Mouse (Mus musculus) G1E (cell line): ENCODE results near the gene Rflnb. TPM values are rescaled to one million over a fixed set of nuclear protein-coding genes. Genes with fewer than 3 reads are reported as not detected.

Experiments used
- ATAC-seq: 2 replicates; pipeline ENCODE4 v1.8.0; 2016; ENCODE audit warnings: mild to moderate bottlenecking; ENCODE audit not compliant: insufficient number of reproducible peaks, poor library complexity, low FRiP score, severe bottlenecking; ENCODE audit errors: extremely low read depth
- DNase-seq: peaks from one replicate; pipeline ENCODE4 v3.0.0; 2012; ENCODE audit warnings: low spot score
- H3K27me3 ChIP-seq: 2 replicates; pipeline ENCODE4 v1.6.1; 2012; ENCODE audit warnings: mild to moderate bottlenecking, low read length, inconsistent platforms; ENCODE audit not compliant: insufficient read depth
- H3K36me3 ChIP-seq: replicated peaks from 2 replicates; pipeline ENCODE3; 2012; ENCODE audit warnings: mild to moderate bottlenecking, inconsistent platforms
- H3K4me1 ChIP-seq: 2 replicates; pipeline ENCODE4 v1.6.1; 2012; ENCODE audit warnings: low read depth, low read length, inconsistent platforms, mixed read lengths; ENCODE audit not compliant: insufficient read depth
- H3K4me3 ChIP-seq: 2 replicates; pipeline ENCODE4 v1.5.1; 2012; ENCODE audit warnings: low read depth, mild to moderate bottlenecking, inconsistent platforms, low read length, moderate library complexity, mixed read lengths
- H3K9me3 ChIP-seq: replicated peaks from 2 replicates; pipeline ENCODE4 v1.6.1; 2012; ENCODE audit warnings: inconsistent platforms
- CTCF ChIP-seq: IDR thresholded peaks from 2 replicates; pipeline ENCODE4 v1.5.1; 2012; ENCODE audit warnings: low read depth, low read length, inconsistent platforms, mixed read lengths
- GATA1 ChIP-seq: IDR thresholded peaks from 2 replicates; pipeline ENCODE4 v1.6.1; 2012; ENCODE audit warnings: borderline replicate concordance, low read length, inconsistent platforms, mixed read lengths
- GATA2 ChIP-seq: IDR thresholded peaks from 2 replicates; pipeline ENCODE4 v1.6.1; 2012; ENCODE audit warnings: low read depth, low read length, inconsistent platforms, borderline replicate concordance
- POLR2AphosphoS5 ChIP-seq: IDR thresholded peaks from 2 replicates; pipeline ENCODE4 v1.6.1; 2012; ENCODE audit warnings: low read depth, low read length, inconsistent platforms; ENCODE audit not compliant: insufficient replicate concordance
- TAL1 ChIP-seq: conservative IDR thresholded peaks from 2 replicates; pipeline ENCODE4 v1.6.1; 2012; ENCODE audit warnings: low read depth, low read length, inconsistent platforms, mixed read lengths
- polyA plus RNA-seq: library from polyadenylated mRNA; stranded (reverse); fragments of >175 nt; gene quantifications from 2 replicates; pipeline ENCODE4 v1.2.3, GENCODE M21; 2012
- total RNA-seq, 2 experiments: library from RNA; stranded (forward) in 1 of 2; stranded (reverse) in 1 of 2; fragments of 200-1000 nt in 1 of 2; fragments of >200 nt in 1 of 2; fragmentation: Nextera tagmentation in 1 of 2; gene quantifications; 2 replicates each; pipeline ENCODE4 v1.2.3; 2014 to 2017

Rflnb gene
- total and polyA plus RNA-seq, 3 experiments = 0.05 to 0.08 TPM; not detected in 1

DNA sequence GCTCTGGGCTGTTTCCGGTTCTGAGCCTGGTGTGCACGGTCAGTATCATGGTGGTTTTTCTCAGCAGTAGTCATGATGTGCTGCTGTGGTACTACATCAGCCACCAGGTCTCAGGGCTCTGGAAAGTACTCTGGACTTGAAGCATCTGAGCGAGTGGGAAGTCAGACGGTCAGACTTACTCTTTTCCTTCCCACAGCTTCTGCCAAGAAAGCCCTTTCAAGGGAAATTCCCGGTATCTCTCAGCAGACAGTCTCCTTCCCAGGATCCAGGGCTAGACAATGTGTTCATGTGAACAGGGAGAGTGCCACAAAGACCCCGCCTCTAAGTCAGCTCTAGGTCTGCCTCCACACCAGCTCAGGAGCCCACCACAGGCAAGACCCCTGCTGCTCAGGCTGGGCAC lies 17.8 kb upstream of the Rflnb start:
- no peak for ATAC-seq
- TF ChIP-seq POLR2AphosphoS5 (no peak), TAL1 (no peak), CTCF (no peak), GATA2 (no peak), GATA1 (no peak)
- H3K4me3 ChIP-seq = no peak overlapping the region

DNA sequence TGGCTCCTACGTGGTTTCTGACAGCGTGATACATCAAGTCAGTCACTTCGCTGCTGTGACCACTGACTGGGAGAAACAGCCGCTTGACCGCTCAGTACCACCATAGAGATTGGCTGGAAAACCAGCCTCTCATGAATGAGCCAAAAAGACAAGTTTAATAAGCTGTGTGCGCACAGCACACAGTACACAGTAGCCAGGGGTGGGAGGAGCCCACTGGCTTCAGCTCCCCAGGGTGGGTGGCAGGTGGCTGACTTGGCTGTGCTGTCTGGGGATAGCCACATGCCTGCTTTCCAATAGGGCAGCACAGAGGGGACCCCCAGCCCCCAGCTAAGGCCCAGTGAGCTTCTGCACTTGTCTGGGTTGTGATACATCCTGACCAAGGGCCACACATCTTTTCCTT lies 16.9 kb upstream of the Rflnb start:
- Histone ChIP-seq H3K4me1 (no peaks in the 10 kb centered on the region), H3K36me3 (peaks cover 23% of the 10 kb centered on the region), H3K9me3 (no peaks in the 10 kb centered on the region), H3K4me3 (no peak overlapping the region), H3K27me3 (peaks cover 10% of the 10 kb centered on the region)
- DNase-seq (no peak), ATAC-seq (no peak)
- TF ChIP-seq POLR2AphosphoS5 (no peak), TAL1 (no peak), CTCF (no peak), GATA1 (no peak), GATA2 (no peak)

More for the DNA sequence above, 17.8 kb upstream of the Rflnb start:
- DNase-seq = no peak
- H3K36me3 ChIP-seq = peaks cover 23% of the 10 kb centered on the region
- H3K9me3 ChIP-seq = no peaks in the 10 kb centered on the region
- H3K4me1 ChIP-seq = no peaks in the 10 kb centered on the region
- H3K27me3 ChIP-seq = peaks cover 10% of the 10 kb centered on the region

DNA sequence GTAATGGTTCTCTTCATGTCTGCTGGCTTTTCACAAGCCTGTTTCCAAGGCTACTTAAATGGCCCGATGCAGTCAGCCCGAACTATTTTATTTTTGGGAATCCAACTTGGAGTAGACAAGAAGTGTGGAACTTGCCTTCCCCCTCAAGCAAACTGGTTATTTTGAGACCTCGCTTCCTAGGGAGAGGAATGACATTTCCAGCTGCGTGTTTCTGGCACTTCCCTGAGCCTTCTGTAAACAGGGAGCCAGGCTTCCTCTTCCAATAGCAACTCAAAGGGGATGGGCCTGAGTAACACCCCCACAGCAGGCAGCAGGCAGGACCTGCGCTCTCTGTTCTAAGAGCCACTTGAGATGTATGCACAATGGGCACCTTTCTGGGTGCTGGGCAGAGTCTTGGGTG lies 15.3 kb upstream of the Rflnb start:
- ATAC-seq (no peak), DNase-seq (no peak)
- peaks cover 12% of the 10 kb centered on the region for H3K27me3 ChIP-seq
- H3K36me3 ChIP-seq = peaks cover 21% of the 10 kb centered on the region
- H3K4me3 ChIP-seq = no peak overlapping the region
- TF ChIP-seq POLR2AphosphoS5 (no peak), GATA2 (no peak), GATA1 (no peak), CTCF (no peak), TAL1 (no peak)
- H3K4me1 ChIP-seq = no peaks in the 10 kb centered on the region
- H3K9me3 ChIP-seq = no peaks in the 10 kb centered on the region

DNA sequence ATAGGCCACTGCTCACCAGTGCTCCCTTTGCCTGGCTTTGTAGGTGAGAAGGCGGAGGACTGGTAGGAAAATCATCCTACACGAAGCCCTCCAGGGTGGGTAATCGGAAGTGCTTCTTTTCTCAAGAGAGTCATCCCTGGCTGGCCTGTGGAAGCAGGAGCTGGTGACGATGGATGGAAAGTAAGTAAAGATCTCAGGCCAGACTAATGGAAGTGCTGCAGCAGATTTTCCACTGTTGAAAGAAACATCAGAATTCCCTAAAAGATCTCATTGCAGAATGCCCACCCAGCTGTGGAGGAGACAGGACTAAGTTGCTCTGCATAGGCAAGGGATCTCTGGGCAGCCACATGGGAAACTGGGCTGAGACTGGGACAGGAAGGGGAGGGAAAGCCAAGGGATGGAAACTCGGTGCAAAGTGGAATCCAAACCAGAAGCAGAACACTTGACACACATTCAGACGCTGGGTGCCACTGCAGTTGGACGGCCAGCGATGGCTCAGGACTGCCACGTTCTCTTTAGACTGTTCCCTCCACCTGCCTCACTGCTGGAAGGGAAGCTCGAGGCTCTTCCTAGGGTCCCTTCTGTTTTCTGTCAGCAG lies 14.6 kb upstream of the Rflnb start:
- no peaks in the 10 kb centered on the region for H3K9me3 ChIP-seq
- no peak for TF ChIP-seq GATA2
- no peaks in the 10 kb centered on the region for H3K4me1 ChIP-seq
- DNase-seq (no peak), ATAC-seq (no peak)
- no peak overlapping the region for H3K4me3 ChIP-seq
- H3K27me3 ChIP-seq = peaks cover 12% of the 10 kb centered on the region
- peaks cover 19% of the 10 kb centered on the region for H3K36me3 ChIP-seq

DNA sequence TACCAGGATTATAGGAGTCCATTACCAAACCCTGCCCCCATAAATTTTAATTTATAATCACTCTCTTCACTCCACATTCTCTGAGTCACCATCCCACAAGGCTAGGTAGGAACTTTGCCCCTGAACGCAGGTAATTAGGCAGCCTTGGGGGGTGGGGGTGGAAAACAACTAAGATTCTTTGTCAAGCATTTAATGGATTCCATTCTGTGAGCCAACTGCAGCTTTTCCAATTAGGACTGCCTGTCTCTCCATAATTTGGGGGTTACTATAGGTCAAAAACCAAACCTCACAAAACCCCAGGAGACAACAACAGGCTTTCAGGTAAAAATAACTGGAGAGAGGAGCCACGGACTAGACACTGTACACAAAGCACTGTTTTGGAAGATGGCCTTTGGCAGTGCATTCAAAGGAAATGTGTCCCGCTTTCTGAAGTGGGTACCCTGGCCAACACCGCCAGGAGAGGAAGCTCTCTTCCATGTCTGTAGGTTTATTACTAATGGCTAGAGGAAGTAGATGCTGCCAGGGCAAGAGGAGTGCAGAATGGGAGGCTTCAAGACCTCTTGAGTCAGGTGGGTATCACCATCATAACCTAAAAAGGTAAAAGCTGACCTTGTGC lies 13.3 kb upstream of the Rflnb start:
- ATAC-seq = no peak
- TF ChIP-seq GATA2 (no peak), POLR2AphosphoS5 (no peak), GATA1 (no peak), TAL1 (no peak), CTCF (no peak)

DNA sequence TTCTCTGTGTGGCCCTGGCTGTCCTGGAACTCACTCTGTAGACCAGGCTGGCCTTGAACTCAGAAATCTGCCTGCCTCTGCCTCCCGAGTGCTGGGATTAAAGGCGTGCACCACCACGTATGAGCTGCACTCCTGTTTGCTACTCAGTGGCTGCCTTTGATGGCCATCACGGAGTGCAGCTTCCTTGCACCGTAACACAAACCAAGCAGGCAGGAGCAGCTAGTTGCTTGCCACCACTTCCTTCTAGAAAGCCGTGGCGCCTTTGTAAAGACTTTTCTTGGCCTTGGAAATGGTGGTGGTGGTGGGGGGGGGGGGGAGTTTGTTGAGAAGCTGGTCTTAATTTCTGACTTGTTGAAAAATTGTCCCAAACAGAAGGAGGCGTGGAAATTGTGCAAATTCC lies 12.5 kb upstream of the Rflnb start:
- no peak for DNase-seq
- H3K4me1 ChIP-seq = no peaks in the 10 kb centered on the region
- H3K27me3 ChIP-seq = peaks cover 17% of the 10 kb centered on the region
- H3K9me3 ChIP-seq = no peaks in the 10 kb centered on the region
- TF ChIP-seq POLR2AphosphoS5 (no peak), GATA2 (no peak), GATA1 (no peak)
- H3K36me3 ChIP-seq = peaks cover 3% of the 10 kb centered on the region
- no peak overlapping the region for H3K4me3 ChIP-seq
- no peak for ATAC-seq

More for the DNA sequence above, 13.3 kb upstream of the Rflnb start:
- Histone ChIP-seq H3K36me3 (peaks cover 10% of the 10 kb centered on the region), H3K4me1 (no peaks in the 10 kb centered on the region), H3K9me3 (no peaks in the 10 kb centered on the region), H3K4me3 (no peak overlapping the region), H3K27me3 (peaks cover 12% of the 10 kb centered on the region)
- no peak for DNase-seq
